Mouse (Mus musculus) liver, postnatal 0 days (tissue): ENCODE measurements at regions not wholly inside any gene's neighbourhood (a gene's known extent, or its start where the extent isn't known, plus 50 kb on each side); places are given as distances from the start of the nearest gene placed in this dataset.

ENCODE experiments used
- CTCF ChIP-seq: sonication (generic); IDR thresholded peaks from 2 replicates; pipeline ENCODE4 v1.5.1; 2016; ENCODE audit warnings: antibody characterized with exemption, low read depth
- EP300 ChIP-seq: IDR thresholded peaks from 2 replicates; pipeline ENCODE4 v1.6.1; 2016; ENCODE audit warnings: antibody characterized with exemption, low read depth, mild to moderate bottlenecking

GRCm38 (mm10) chr16:51925639-51926038, 105.4 kb upstream of the Cblb start:
- TF ChIP-seq CTCF (no peak), EP300 (no peak)
